Mouse (Mus musculus): ENCODE data around the gene Odf3l2. TPM values are rescaled to one million over a fixed set of nuclear protein-coding genes. Genes with fewer than 3 reads are reported as not detected.

Gene Odf3l2
- polyA plus RNA-seq, 1 experiment = not detected

GRCm38 (mm10) chr10:79626156-79626555 lies 19.4 kb downstream of the Odf3l2 start:
- no peaks in the 10 kb centered on the region for H3K27me3 ChIP-seq (ENCODE audit: control insufficient read depth, insufficient read depth, low read length)
- no peak for TF ChIP-seq POLR2A (IDR thresholded peaks at IDR 0.05; ENCODE audit: low read depth, low read length)
- TF ChIP-seq CTCF (IDR thresholded peaks at IDR 0.05; ENCODE audit: extremely low read depth, insufficient read length, insufficient replicate concordance, low read depth, low read length) = no peak
- no peak overlapping the region for H3K4me3 ChIP-seq (ENCODE audit: low read depth, low read length)
- 76% methylated on average over 10 of the region's 10 CpGs for WGBS
- no peaks in the 10 kb centered on the region for H3K4me1 ChIP-seq (ENCODE audit: control insufficient read depth, insufficient read depth, insufficient read length, low read length)
- no peak overlapping the region for H3K27ac ChIP-seq (ENCODE audit: insufficient read depth, low read depth, low read length)
- no peaks in the 10 kb centered on the region for H3K36me3 ChIP-seq (ENCODE audit: control insufficient read depth, insufficient read depth, low read length)

- H3K27ac ChIP-seq (ENCODE audit: insufficient read depth, low read depth, low read length) = no peak overlapping the region
- no peaks in the 10 kb centered on the region for H3K4me1 ChIP-seq (ENCODE audit: control insufficient read depth, insufficient read depth, insufficient read length, low read length)
- no peaks in the 10 kb centered on the region for H3K27me3 ChIP-seq (ENCODE audit: control insufficient read depth, insufficient read depth, low read length)
- no peak overlapping the region for H3K4me3 ChIP-seq (ENCODE audit: low read depth, low read length)
- H3K36me3 ChIP-seq (ENCODE audit: control insufficient read depth, insufficient read depth, low read length) = no peaks in the 10 kb centered on the region
- 72% methylated on average over 9 of the region's 9 CpGs for WGBS
- TF ChIP-seq POLR2A (IDR thresholded peaks at IDR 0.05; ENCODE audit: low read depth, low read length) (no peak), CTCF (IDR thresholded peaks at IDR 0.05; ENCODE audit: extremely low read depth, insufficient read length, insufficient replicate concordance, low read depth, low read length) (no peak)
These were observed 20.1 kb downstream of the Odf3l2 start for GRCm38 (mm10) chr10:79625398-79625797.

- no peaks in the 10 kb centered on the region for H3K4me1 ChIP-seq (ENCODE audit: control insufficient read depth, insufficient read depth, insufficient read length, low read length)
- no peaks in the 10 kb centered on the region for H3K36me3 ChIP-seq (ENCODE audit: control insufficient read depth, insufficient read depth, low read length)
- 67% methylated on average over 12 of the region's 12 CpGs for WGBS
- H3K27ac ChIP-seq (ENCODE audit: insufficient read depth, low read depth, low read length) = no peak overlapping the region
- TF ChIP-seq CTCF (IDR thresholded peaks at IDR 0.05; ENCODE audit: extremely low read depth, insufficient read length, insufficient replicate concordance, low read depth, low read length) (no peak), POLR2A (IDR thresholded peaks at IDR 0.05; ENCODE audit: low read depth, low read length) (no peak)
- H3K4me3 ChIP-seq (ENCODE audit: low read depth, low read length) = no peak overlapping the region
- H3K27me3 ChIP-seq (ENCODE audit: control insufficient read depth, insufficient read depth, low read length) = no peaks in the 10 kb centered on the region
These were observed 21.6 kb downstream of the Odf3l2 start for GRCm38 (mm10) chr10:79623950-79624349.

- peaks cover 14% of the 10 kb centered on the region for H3K27me3 ChIP-seq (ENCODE audit: control insufficient read depth, insufficient read depth, low read length)
These were observed 29.2 kb downstream of the Odf3l2 start for GRCm38 (mm10) chr10:79616376-79616775.

GRCm38 (mm10) chr10:79615860-79616259 lies 29.7 kb downstream of the Odf3l2 start:
- Histone ChIP-seq H3K4me1 (ENCODE audit: control insufficient read depth, insufficient read depth, insufficient read length, low read length) (peaks cover 6% of the 10 kb centered on the region; the same call in 1 of the 2 replicates), H3K27ac (ENCODE audit: insufficient read depth, low read depth, low read length) (no peak overlapping the region), H3K27me3 (ENCODE audit: control insufficient read depth, insufficient read depth, low read length) (peaks cover 14% of the 10 kb centered on the region), H3K4me3 (ENCODE audit: low read depth, low read length) (no peak overlapping the region), H3K36me3 (ENCODE audit: control insufficient read depth, insufficient read depth, low read length) (no peaks in the 10 kb centered on the region)
- no peak for TF ChIP-seq POLR2A (IDR thresholded peaks at IDR 0.05; ENCODE audit: low read depth, low read length)
- TF ChIP-seq CTCF (IDR thresholded peaks at IDR 0.05; ENCODE audit: extremely low read depth, insufficient read length, insufficient replicate concordance, low read depth, low read length) = no peak
- WGBS = 7% methylated on average over 8 of the region's 8 CpGs

More at GRCm38 (mm10) chr10:79616376-79616775, 29.2 kb downstream of the Odf3l2 start:
- no peaks in the 10 kb centered on the region for H3K36me3 ChIP-seq (ENCODE audit: control insufficient read depth, insufficient read depth, low read length)
- peaks cover 6% of the 10 kb centered on the region; the same call in 1 of the 2 replicates for H3K4me1 ChIP-seq (ENCODE audit: control insufficient read depth, insufficient read depth, insufficient read length, low read length)
- H3K27ac ChIP-seq (ENCODE audit: insufficient read depth, low read depth, low read length) = no peak overlapping the region
- TF ChIP-seq POLR2A (IDR thresholded peaks at IDR 0.05; ENCODE audit: low read depth, low read length) (no peak), CTCF (IDR thresholded peaks at IDR 0.05; ENCODE audit: extremely low read depth, insufficient read length, insufficient replicate concordance, low read depth, low read length) (no peak)
- H3K4me3 ChIP-seq (ENCODE audit: low read depth, low read length) = no peak overlapping the region
- 91% methylated on average over 5 of the region's 5 CpGs for WGBS

GRCm38 (mm10) chr10:79614305-79614643 lies 31.3 kb downstream of the Odf3l2 start:
- 84% methylated on average over 1 of the region's 1 CpGs for WGBS
- Histone ChIP-seq H3K27ac (ENCODE audit: insufficient read depth, low read depth, low read length) (no peak overlapping the region), H3K4me3 (ENCODE audit: low read depth, low read length) (peak overlapping the region; percentile 63; the same call in 1 of the 2 replicates), H3K27me3 (ENCODE audit: control insufficient read depth, insufficient read depth, low read length) (peaks cover 14% of the 10 kb centered on the region), H3K36me3 (ENCODE audit: control insufficient read depth, insufficient read depth, low read length) (no peaks in the 10 kb centered on the region), H3K4me1 (ENCODE audit: control insufficient read depth, insufficient read depth, insufficient read length, low read length) (peaks cover 6% of the 10 kb centered on the region; the same call in 1 of the 2 replicates)
- TF ChIP-seq CTCF (IDR thresholded peaks at IDR 0.05; ENCODE audit: extremely low read depth, insufficient read length, insufficient replicate concordance, low read depth, low read length) = no peak
- TF ChIP-seq POLR2A (IDR thresholded peaks at IDR 0.05; ENCODE audit: low read depth, low read length) = no peak

- Histone ChIP-seq H3K36me3 (ENCODE audit: control insufficient read depth, insufficient read depth, low read length) (no peaks in the 10 kb centered on the region), H3K27me3 (ENCODE audit: control insufficient read depth, insufficient read depth, low read length) (peaks cover 14% of the 10 kb centered on the region), H3K4me1 (ENCODE audit: control insufficient read depth, insufficient read depth, insufficient read length, low read length) (peaks cover 6% of the 10 kb centered on the region; the same call in 1 of the 2 replicates), H3K4me3 (ENCODE audit: low read depth, low read length) (peak within 1 kb of the TSS; percentile 63), H3K27ac (ENCODE audit: insufficient read depth, low read depth, low read length) (no peak within 1 kb of the TSS)
- no peak for TF ChIP-seq POLR2A (IDR thresholded peaks at IDR 0.05; ENCODE audit: low read depth, low read length)
- no peak for TF ChIP-seq CTCF (IDR thresholded peaks at IDR 0.05; ENCODE audit: extremely low read depth, insufficient read length, insufficient replicate concordance, low read depth, low read length)
- WGBS = 2% methylated on average over 59 of the region's 60 CpGs
These were observed 31.8 kb downstream of the Odf3l2 start, which contains the start of gene C2cd4c for GRCm38 (mm10) chr10:79613578-79614304. Gene C2cd4c, minus strand, starts transcription at chr10:79614025.
